Mouse (Mus musculus) embryonic facial prominence, embryonic 10.5 days (tissue): ENCODE results near the gene Slc2a5. TPM values are rescaled to one million over a fixed set of nuclear protein-coding genes. Genes with fewer than 3 reads are reported as not detected.

Source experiments
- DNase-seq: peaks from one replicate; pipeline ENCODE4 v3.0.0-alpha.2; 2017; ENCODE audit warnings: low spot score
- H3K27ac ChIP-seq: fragments of 300-500 bp; sonication (generic); replicated peaks from 2 replicates; pipeline ENCODE4 v1.5.1; 2016; ENCODE audit warnings: mild to moderate bottlenecking
- H3K27me3 ChIP-seq: fragments of 300-500 bp; sonication (generic); replicated peaks from 2 replicates; pipeline ENCODE4 v1.6.1; 2016; ENCODE audit warnings: low read depth, mild to moderate bottlenecking; ENCODE audit not compliant: poor library complexity, severe bottlenecking
- H3K36me3 ChIP-seq: fragments of 300-500 bp; sonication (generic); replicated peaks from 2 replicates; pipeline ENCODE4 v1.6.1; 2016; ENCODE audit warnings: mild to moderate bottlenecking, moderate library complexity
- H3K4me1 ChIP-seq: fragments of 300-500 bp; sonication (generic); 2 replicates; pipeline ENCODE4 v1.6.1; 2016
- H3K4me3 ChIP-seq: fragments of 300-500 bp; sonication (generic); 2 replicates; pipeline ENCODE4 v1.5.1; 2016; ENCODE audit warnings: mild to moderate bottlenecking, moderate library complexity
- H3K9me3 ChIP-seq: fragments of 300-500 bp; sonication (generic); 2 replicates; pipeline ENCODE4 v1.6.1; 2016; ENCODE audit warnings: mild to moderate bottlenecking
- WGBS: fragments of 180-500 bp; shearing (Covaris S2); methylation state at CpG from one replicate; pipeline ENCODE4 v1.1.7; 2016; 5-methylcytosine and 5-hydroxymethylcytosine counted together
- polyA plus RNA-seq: library from polyadenylated mRNA; unstranded; fragments of >200 nt; fragmentation: Nextera tagmentation; extraction: Ambion mirVana; gene quantifications from 2 replicates; pipeline ENCODE4 v1.2.1, GENCODE M21; 2016

Slc2a5 gene
- polyA plus RNA-seq, 1 experiment from 2014 or later: 1.4 TPM

DNA sequence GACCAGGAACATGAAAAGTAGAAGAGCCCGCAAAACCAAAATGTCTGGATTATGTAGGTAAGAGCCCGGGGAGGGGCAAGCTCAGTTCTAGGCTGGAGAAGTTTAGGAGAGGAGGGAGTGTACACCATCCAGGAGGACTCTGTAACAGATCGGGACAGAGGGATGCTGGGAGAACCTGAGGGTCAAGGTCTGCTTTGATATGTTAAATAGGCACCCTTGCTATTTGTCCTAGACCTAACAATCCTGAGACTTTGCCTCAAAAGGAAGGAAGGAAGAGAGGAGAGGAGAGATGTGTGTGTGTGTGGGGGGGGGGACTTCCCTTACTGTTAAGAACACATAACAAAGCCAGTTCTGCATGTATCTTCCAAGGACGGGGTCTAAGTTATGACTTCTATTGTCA is 36.2 kb downstream of the Slc2a5 start:
- Histone ChIP-seq H3K4me1 (peaks cover 9% of the 10 kb centered on the region; the same call in 1 of the 2 replicates), H3K27me3 (0 out of 2 replicates have a peak, but pooled peaks cover 5% of the 10 kb centered on the region), H3K9me3 (peaks cover 4% of the 10 kb centered on the region; the same call in 1 of the 2 replicates), H3K36me3 (no peaks in the 10 kb centered on the region), H3K4me3 (no peak overlapping the region), H3K27ac (no peak overlapping the region)
- WGBS: 91% methylated on average over 4 of the region's 4 CpGs
- no peak for DNase-seq

DNA sequence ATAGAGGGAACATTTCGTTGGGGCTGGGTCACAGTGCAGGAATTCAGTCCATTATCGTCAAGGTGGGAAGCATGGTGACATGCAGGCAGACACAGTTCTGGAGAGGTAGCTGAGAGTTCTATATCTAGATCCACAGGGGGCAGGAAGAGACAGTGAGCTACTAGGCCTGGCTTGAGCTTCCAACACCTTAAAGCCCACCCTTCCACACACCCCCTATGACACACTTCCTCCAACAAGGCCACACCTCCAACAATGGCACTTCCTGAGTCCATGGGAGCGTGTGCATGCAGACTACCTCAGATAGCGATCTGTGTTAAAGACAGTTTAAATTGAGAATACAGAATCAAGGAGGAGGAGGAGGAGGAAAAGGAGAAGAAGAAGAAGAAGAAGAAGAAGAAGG is 36.6 kb downstream of the Slc2a5 start:
- WGBS: 84% methylated on average over 4 of the region's 4 CpGs
- Histone ChIP-seq H3K27ac (no peak overlapping the region), H3K27me3 (0 out of 2 replicates have a peak, but pooled peaks cover 5% of the 10 kb centered on the region), H3K4me3 (no peak overlapping the region), H3K4me1 (peaks cover 9% of the 10 kb centered on the region; the same call in 1 of the 2 replicates), H3K36me3 (no peaks in the 10 kb centered on the region), H3K9me3 (peaks cover 4% of the 10 kb centered on the region; the same call in 1 of the 2 replicates)
- DNase-seq: no peak

DNA sequence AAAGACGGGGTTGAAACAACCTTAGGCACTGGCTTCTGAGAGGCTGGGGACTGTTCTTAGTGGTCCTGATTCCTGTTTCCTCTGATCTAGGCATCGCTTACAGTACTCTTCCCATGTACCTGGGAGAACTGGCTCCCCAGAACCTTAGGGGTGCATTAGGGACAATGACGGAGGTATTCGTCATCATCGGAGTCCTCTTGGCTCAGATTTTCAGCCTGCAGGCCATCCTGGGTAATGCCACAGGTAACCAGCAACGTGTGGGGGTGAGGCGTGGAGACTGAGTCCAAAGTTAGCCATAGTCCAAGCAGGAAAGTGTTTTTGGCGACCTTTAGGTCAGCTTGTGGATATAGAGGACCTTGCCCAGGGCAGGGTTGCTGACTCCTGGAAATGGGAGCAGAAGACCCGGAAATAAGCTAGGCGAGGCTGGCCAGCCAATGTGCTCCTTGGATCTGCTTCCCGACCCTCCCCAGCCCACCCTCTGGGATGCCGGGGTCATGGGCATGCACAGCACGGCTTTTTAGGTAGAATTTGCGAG is 38.3 kb downstream of the Slc2a5 start:
- Histone ChIP-seq H3K27me3 (0 out of 2 replicates have a peak, but pooled peaks cover 5% of the 10 kb centered on the region), H3K27ac (no peak overlapping the region)
- WGBS: 70% methylated on average over 14 of the region's 14 CpGs

DNA sequence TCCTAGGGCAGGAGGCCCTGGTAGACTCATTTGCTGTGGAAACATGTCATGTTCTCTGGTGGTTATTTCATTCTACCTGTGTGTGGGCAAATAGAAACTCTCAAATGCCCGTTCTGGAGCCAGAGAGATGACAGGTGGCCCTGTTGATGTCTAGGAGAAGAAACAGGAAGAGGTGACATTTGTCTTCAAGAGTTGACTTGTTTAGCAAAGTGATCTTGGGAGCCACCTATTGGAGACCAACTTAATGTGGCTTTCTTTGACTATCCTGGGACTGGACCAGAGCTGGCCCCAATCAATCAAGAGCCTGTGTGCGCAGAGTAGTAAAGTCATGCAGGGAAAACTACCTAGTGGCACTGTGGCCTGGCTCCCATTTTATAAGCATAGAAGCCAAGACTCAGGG is 40.4 kb downstream of the Slc2a5 start:
- 0 out of 2 replicates have a peak, but pooled peaks cover 5% of the 10 kb centered on the region for H3K27me3 ChIP-seq
- DNase-seq: no peak
- H3K27ac ChIP-seq: no peak overlapping the region
- no peak overlapping the region for H3K4me3 ChIP-seq
- H3K36me3 ChIP-seq: no peaks in the 10 kb centered on the region
- WGBS: 89% methylated on average over 2 of the region's 2 CpGs
- H3K4me1 ChIP-seq: peaks cover 9% of the 10 kb centered on the region; the same call in 1 of the 2 replicates
- H3K9me3 ChIP-seq: peaks cover 12% of the 10 kb centered on the region; the same call in 1 of the 2 replicates

More for the DNA sequence above, 38.3 kb downstream of the Slc2a5 start:
- H3K9me3 ChIP-seq: no peaks in the 10 kb centered on the region
- no peak overlapping the region for H3K4me3 ChIP-seq
- DNase-seq: no peak
- peaks cover 9% of the 10 kb centered on the region; the same call in 1 of the 2 replicates for H3K4me1 ChIP-seq
- H3K36me3 ChIP-seq: no peaks in the 10 kb centered on the region

DNA sequence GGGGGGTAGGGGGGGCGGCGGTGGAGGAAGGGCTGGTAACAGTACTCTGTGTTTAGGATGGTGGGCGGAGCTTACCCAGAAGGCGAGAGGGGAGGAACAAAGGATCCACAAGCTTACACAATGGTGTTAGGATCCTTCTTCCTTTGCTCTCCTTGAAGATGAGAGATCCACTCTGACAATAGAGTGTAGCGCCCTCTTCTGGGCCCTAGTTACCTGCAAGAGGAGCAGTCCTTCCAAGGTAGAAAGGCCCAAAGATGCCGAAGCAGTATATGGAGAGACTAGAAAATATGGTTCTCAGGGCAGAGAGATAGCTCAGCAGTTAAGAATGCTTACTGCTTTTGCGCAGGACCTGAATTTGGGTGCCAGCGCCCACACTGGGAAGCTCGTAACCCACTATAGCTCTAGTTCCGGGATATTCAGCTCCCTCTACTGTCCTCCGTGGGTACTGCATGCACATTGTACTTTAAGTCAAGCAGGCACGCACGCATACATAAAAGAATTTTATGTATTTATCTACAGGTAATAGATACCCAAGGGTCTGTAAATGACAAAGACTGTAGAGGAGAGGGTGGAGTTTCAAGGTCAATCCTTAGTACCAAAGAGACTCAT is 43.6 kb downstream of the Slc2a5 start:
- Histone ChIP-seq H3K4me3 (no peak overlapping the region), H3K27ac (no peak overlapping the region), H3K27me3 (0 out of 2 replicates have a peak, but pooled peaks cover 15% of the 10 kb centered on the region), H3K9me3 (peaks cover 12% of the 10 kb centered on the region; the same call in 1 of the 2 replicates), H3K4me1 (peaks cover 12% of the 10 kb centered on the region), H3K36me3 (no peaks in the 10 kb centered on the region)
- 76% methylated on average over 13 of the region's 13 CpGs for WGBS
- no peak for DNase-seq

DNA sequence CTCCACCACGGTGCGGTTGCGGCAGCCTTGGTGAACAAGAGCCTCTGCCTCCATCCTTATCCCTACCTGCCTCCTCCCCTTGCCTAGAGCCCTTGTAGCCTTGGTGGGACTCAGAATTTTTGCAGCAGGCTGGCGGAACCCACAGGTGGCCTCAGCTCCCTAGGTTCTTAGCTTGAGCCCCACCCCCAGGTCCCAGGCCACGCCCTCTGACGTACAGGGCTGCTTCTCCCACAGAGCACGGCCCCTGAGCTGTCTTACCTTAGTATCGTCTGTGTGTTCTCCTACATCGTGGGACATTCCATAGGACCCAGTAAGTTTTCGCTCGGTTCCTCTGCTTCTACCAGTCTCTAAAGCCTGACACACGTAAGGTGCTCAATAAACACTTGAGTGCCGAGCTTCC is 45.8 kb downstream of the Slc2a5 start:
- no peaks in the 10 kb centered on the region for H3K36me3 ChIP-seq
- no peak overlapping the region for H3K27ac ChIP-seq
- H3K4me3 ChIP-seq: peak overlapping the region; percentile 27; the same call in 1 of the 2 replicates
- 35% methylated on average over 13 of the region's 13 CpGs for WGBS
- H3K9me3 ChIP-seq: peaks cover 12% of the 10 kb centered on the region; the same call in 1 of the 2 replicates
- peaks cover 4% of the 10 kb centered on the region for H3K4me1 ChIP-seq
- H3K27me3 ChIP-seq: 0 out of 2 replicates have a peak, but pooled peaks cover 14% of the 10 kb centered on the region
- peak; percentile 43 for DNase-seq

DNA sequence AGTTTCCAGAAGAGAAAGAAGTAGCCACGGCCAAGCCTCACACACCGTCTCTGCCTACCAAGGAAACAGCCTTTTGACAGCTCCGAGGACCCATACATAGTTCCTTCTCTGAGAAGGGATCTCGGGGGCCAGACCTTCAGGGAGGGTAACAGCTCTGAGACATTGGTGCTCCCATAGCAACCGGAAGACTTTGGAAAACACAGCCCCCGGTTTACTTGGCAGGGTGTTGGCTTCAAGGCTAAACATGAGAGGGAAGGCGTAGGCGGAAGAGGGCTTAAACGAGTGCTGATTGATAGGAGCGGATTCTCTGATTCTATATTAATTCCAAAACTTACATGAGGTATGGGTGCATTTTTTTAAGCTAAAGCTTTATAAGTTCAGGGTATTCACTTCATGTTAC is 49.3 kb downstream of the Slc2a5 start:
- no peak for DNase-seq
- Histone ChIP-seq H3K27ac (no peak overlapping the region), H3K36me3 (no peaks in the 10 kb centered on the region), H3K4me3 (no peak overlapping the region), H3K9me3 (peaks cover 5% of the 10 kb centered on the region; the same call in 1 of the 2 replicates), H3K27me3 (0 out of 2 replicates have a peak, but pooled peaks cover 14% of the 10 kb centered on the region), H3K4me1 (peaks cover 10% of the 10 kb centered on the region)
- WGBS: 84% methylated on average over 10 of the region's 10 CpGs

DNA sequence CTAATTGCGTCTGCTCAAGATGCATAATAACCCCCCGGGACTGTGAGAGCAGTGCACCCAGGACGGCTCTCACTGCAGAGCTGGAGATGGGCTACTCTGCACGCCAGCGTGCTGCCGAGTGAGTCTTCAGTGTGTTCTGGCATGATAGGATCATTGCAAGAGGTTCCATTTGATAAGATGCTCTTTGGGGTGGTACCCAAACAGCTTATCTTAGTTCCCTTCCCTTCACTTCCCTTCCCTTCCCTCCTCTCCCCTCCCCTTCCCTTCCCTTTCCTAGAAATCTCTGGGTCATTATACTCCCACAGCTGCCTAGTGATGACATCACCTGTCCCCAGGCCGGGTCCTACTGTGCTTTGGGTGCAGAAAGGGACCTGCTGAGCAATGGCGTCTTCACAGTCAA is 53.0 kb downstream of the Slc2a5 start:
- Histone ChIP-seq H3K4me1 (peaks cover 16% of the 10 kb centered on the region), H3K36me3 (no peaks in the 10 kb centered on the region), H3K27ac (no peak overlapping the region), H3K27me3 (no peaks in the 10 kb centered on the region), H3K4me3 (no peak overlapping the region), H3K9me3 (no peaks in the 10 kb centered on the region)
- DNase-seq: no peak
- 78% methylated on average over 8 of the region's 8 CpGs for WGBS

DNA sequence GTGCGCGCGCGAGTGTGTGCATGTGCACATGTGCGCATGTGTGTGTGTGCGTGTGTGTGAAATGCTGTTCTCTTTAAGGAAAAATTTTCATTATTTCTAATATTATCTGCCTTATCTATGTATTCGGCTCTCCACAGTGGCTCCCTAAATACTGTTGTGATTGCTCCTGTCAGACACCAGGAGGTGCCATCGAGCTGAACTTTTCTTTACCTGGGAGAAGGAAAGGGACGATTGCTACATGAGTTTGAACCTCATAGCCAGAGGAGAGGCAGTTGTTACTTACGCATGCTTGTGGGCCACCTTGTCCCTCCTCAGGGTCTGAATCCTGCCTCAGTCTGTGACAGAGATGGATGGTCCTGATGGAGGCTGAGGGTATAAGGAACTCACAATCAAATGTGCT is 54.2 kb downstream of the Slc2a5 start:
- peaks cover 26% of the 10 kb centered on the region for H3K4me1 ChIP-seq
- H3K9me3 ChIP-seq: no peaks in the 10 kb centered on the region
- H3K4me3 ChIP-seq: no peak overlapping the region
- no peaks in the 10 kb centered on the region for H3K27me3 ChIP-seq
- no peak overlapping the region for H3K27ac ChIP-seq
- H3K36me3 ChIP-seq: no peaks in the 10 kb centered on the region
- 60% methylated on average over 10 of the region's 10 CpGs for WGBS
- DNase-seq: peak; percentile 44

DNA sequence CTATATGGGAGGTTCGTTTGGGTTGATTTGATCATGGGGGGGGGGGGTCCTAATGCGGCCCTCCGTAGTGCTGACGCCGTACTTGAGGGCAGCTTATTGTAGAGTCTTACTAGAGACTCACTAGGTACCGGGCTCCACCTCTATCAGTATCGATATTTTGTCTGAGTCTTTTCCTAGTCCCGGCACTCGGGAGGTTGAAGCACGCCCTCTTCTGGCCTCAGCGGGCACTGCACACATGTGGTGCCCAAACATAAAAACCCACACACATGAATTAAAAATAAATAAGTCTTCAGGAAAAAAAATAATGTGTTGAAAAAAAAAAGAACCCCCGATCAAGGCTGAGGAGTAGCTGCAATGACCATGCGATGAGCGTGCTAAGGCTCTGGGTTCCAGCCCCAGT is 54.9 kb downstream of the Slc2a5 start:
- H3K27me3 ChIP-seq: no peaks in the 10 kb centered on the region
- no peaks in the 10 kb centered on the region for H3K36me3 ChIP-seq
- no peak overlapping the region for H3K4me3 ChIP-seq
- no peak overlapping the region for H3K27ac ChIP-seq
- no peaks in the 10 kb centered on the region for H3K9me3 ChIP-seq
- peaks cover 33% of the 10 kb centered on the region for H3K4me1 ChIP-seq
- DNase-seq: no peak
- WGBS: 91% methylated on average over 14 of the region's 14 CpGs

DNA sequence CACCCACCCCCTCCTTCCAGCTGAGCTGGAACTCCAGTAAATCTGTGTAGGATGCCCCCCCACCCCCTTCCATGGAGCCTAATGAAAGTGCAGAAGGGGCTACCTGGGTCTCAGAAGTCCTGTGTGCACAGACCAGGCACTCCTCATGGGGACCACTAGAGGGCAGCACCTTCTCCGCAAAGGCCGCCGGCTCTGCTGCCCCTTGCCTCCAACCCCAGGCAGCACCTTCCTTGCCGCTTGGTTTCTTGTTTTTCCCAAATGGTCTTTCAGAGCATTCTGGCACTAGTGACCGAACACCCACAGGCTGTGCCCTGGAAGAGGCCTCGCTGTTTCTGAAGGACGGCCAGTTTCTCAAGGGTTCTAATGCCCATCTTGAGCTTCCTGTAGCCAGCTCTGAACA is 57.5 kb downstream of the Slc2a5 start:
- H3K4me3 ChIP-seq: peak overlapping the region; percentile 33; the same call in 1 of the 2 replicates
- WGBS: 9% methylated on average over 7 of the region's 7 CpGs
- no peaks in the 10 kb centered on the region for H3K27me3 ChIP-seq
- H3K27ac ChIP-seq: peak overlapping the region; percentile 59; the same call in 1 of the 2 replicates
- peaks cover 34% of the 10 kb centered on the region for H3K4me1 ChIP-seq
- H3K9me3 ChIP-seq: peaks cover 3% of the 10 kb centered on the region; the same call in 1 of the 2 replicates
- no peaks in the 10 kb centered on the region for H3K36me3 ChIP-seq
- peak; percentile 80 for DNase-seq

DNA sequence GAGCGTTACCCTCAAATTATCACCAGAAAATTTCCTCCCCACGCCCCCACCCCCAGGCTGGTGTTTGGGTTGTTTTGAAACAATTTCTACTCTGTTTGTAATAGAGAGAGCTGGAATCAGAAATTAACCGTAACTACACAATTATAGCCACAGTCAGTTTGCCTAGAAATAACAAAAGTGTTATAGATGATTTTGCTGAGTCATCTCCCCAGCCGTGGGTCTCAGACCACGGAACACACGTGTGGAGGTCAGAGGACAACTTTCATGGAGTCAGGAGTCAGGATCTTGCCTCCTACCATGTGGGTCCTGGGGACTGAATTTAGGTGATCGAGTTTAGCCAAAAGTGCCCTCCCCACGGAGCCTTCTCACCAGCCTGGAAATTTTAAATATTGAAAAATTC is 58.0 kb downstream of the Slc2a5 start:
- DNase-seq: no peak
- no peak overlapping the region for H3K27ac ChIP-seq
- H3K36me3 ChIP-seq: no peaks in the 10 kb centered on the region
- no peaks in the 10 kb centered on the region for H3K27me3 ChIP-seq
- WGBS: 56% methylated on average over 8 of the region's 8 CpGs
- no peak overlapping the region for H3K4me3 ChIP-seq
- peaks cover 5% of the 10 kb centered on the region for H3K9me3 ChIP-seq
- H3K4me1 ChIP-seq: peaks cover 28% of the 10 kb centered on the region

DNA sequence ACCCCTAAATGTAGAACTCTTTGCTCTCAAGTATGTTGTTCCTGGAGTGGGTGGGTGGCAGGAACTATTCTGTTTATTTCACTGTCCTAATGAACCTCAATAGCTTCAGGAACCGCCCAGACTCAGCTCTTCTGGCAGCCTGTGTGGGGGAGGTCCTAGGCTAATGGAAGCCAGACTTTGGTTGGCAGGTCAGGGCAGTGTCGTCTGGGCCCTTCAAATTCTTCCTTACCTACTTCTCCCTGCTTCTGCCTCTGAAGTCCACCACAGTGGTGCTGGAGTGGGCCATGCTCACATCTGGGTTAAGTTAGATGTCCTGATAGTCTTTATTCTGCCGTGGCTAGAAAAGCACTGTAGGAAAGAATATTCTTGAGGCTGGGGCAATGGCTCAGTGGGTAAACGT is 59.0 kb downstream of the Slc2a5 start:
- WGBS: 28% methylated on average over 4 of the region's 4 CpGs
- Histone ChIP-seq H3K4me1 (peaks cover 28% of the 10 kb centered on the region), H3K4me3 (no peak overlapping the region), H3K36me3 (no peaks in the 10 kb centered on the region), H3K27ac (peak overlapping the region; percentile 55), H3K9me3 (peaks cover 5% of the 10 kb centered on the region), H3K27me3 (no peaks in the 10 kb centered on the region)
- peak; percentile 77 for DNase-seq
